Mouse (Mus musculus): ENCODE data around the gene Eea1. TPM values are rescaled to one million over a fixed set of nuclear protein-coding genes. Genes with fewer than 3 reads are reported as not detected.
A peak's percentile ranks its signal among the peaks of the same experiment; 100 is the strongest.

The Eea1 gene
- polyA plus RNA-seq, 1 experiment from 2014 or later, result 24.4 TPM

GRCm38 (mm10) chr10:95956629-95957028 lies 16.2 kb downstream of the Eea1 start:
- Histone ChIP-seq H3K4me2 (no peak overlapping the region), H3K36me3 (no peaks in the 10 kb centered on the region), H3K27ac (no peak overlapping the region), H3K9me3 (no peaks in the 10 kb centered on the region), H3K27me3 (no peaks in the 10 kb centered on the region), H3K9ac (no peak overlapping the region), H3K4me3 (no peak overlapping the region), H3K4me1 (peaks cover 8% of the 10 kb centered on the region; the same call in 1 of the 2 replicates)
- WGBS, result 88% methylated on average over 2 of the region's 2 CpGs
- ATAC-seq (ENCODE audit: insufficient number of reproducible peaks, low FRiP score, low TSS enrichment, low read depth), result no peak

GRCm38 (mm10) chr10:95957574-95957973 lies 17.1 kb downstream of the Eea1 start:
- no peak overlapping the region for H3K4me3 ChIP-seq
- peak overlapping the region; percentile 22; the same call in 1 of the 2 replicates for H3K27ac ChIP-seq
- H3K36me3 ChIP-seq, result no peaks in the 10 kb centered on the region
- no peak for ATAC-seq (ENCODE audit: insufficient number of reproducible peaks, low FRiP score, low TSS enrichment, low read depth)
- H3K4me2 ChIP-seq, result no peak overlapping the region
- peaks cover 8% of the 10 kb centered on the region; the same call in 1 of the 2 replicates for H3K4me1 ChIP-seq
- H3K9ac ChIP-seq, result no peak overlapping the region
- WGBS, result 32% methylated on average over 1 of the region's 1 CpGs
- H3K27me3 ChIP-seq, result no peaks in the 10 kb centered on the region
- H3K9me3 ChIP-seq, result no peaks in the 10 kb centered on the region

GRCm38 (mm10) chr10:95964679-95965078 lies 24.2 kb downstream of the Eea1 start:
- H3K4me1 ChIP-seq, result no peaks in the 10 kb centered on the region
- no peak overlapping the region for H3K9ac ChIP-seq
- H3K27ac ChIP-seq, result no peak overlapping the region
- H3K4me3 ChIP-seq, result no peak overlapping the region
- no peaks in the 10 kb centered on the region for H3K36me3 ChIP-seq
- 67% methylated on average over 1 of the region's 1 CpGs for WGBS
- no peaks in the 10 kb centered on the region for H3K9me3 ChIP-seq
- no peaks in the 10 kb centered on the region for H3K27me3 ChIP-seq
- ATAC-seq (ENCODE audit: insufficient number of reproducible peaks, low FRiP score, low TSS enrichment, low read depth), result no peak
- no peak overlapping the region for H3K4me2 ChIP-seq

GRCm38 (mm10) chr10:95969694-95970093 lies 29.2 kb downstream of the Eea1 start:
- 91% methylated on average over 1 of the region's 1 CpGs for WGBS
- Histone ChIP-seq H3K4me3 (no peak overlapping the region), H3K27me3 (no peaks in the 10 kb centered on the region), H3K4me1 (no peaks in the 10 kb centered on the region), H3K36me3 (peaks cover 3% of the 10 kb centered on the region; the same call in 1 of the 2 replicates), H3K9me3 (no peaks in the 10 kb centered on the region), H3K9ac (no peak overlapping the region), H3K27ac (no peak overlapping the region), H3K4me2 (no peak overlapping the region)
- ATAC-seq (ENCODE audit: insufficient number of reproducible peaks, low FRiP score, low TSS enrichment, low read depth), result no peak; the same call in 1 of the 2 replicates

GRCm38 (mm10) chr10:95970744-95971212 lies 30.3 kb downstream of the Eea1 start:
- Histone ChIP-seq H3K27ac (no peak overlapping the region), H3K9ac (no peak overlapping the region), H3K4me2 (no peak overlapping the region), H3K9me3 (no peaks in the 10 kb centered on the region), H3K36me3 (peaks cover 12% of the 10 kb centered on the region; the same call in 1 of the 2 replicates), H3K4me3 (no peak overlapping the region), H3K4me1 (no peaks in the 10 kb centered on the region), H3K27me3 (no peaks in the 10 kb centered on the region)
- WGBS, result 83% methylated on average over 3 of the region's 3 CpGs
- no peak for ATAC-seq (ENCODE audit: insufficient number of reproducible peaks, low FRiP score, low TSS enrichment, low read depth)

- no peak overlapping the region for H3K4me3 ChIP-seq
- no peak for ATAC-seq (ENCODE audit: insufficient number of reproducible peaks, low FRiP score, low TSS enrichment, low read depth)
- peaks cover 12% of the 10 kb centered on the region; the same call in 1 of the 2 replicates for H3K36me3 ChIP-seq
- H3K4me1 ChIP-seq, result no peaks in the 10 kb centered on the region
- no peaks in the 10 kb centered on the region for H3K27me3 ChIP-seq
- H3K4me2 ChIP-seq, result no peak overlapping the region
- no peak overlapping the region for H3K9ac ChIP-seq
- H3K9me3 ChIP-seq, result no peaks in the 10 kb centered on the region
- 87% methylated on average over 4 of the region's 4 CpGs for WGBS
- H3K27ac ChIP-seq, result no peak overlapping the region
Observed at GRCm38 (mm10) chr10:95971341-95971740, 30.9 kb downstream of the Eea1 start.

GRCm38 (mm10) chr10:95971942-95972341 lies 31.5 kb downstream of the Eea1 start:
- Histone ChIP-seq H3K36me3 (peaks cover 14% of the 10 kb centered on the region; the same call in 1 of the 2 replicates), H3K4me1 (no peaks in the 10 kb centered on the region), H3K4me2 (no peak overlapping the region), H3K4me3 (no peak overlapping the region), H3K9me3 (no peaks in the 10 kb centered on the region), H3K27me3 (no peaks in the 10 kb centered on the region), H3K27ac (no peak overlapping the region), H3K9ac (no peak overlapping the region)
- 78% methylated on average over 3 of the region's 3 CpGs for WGBS
- no peak for ATAC-seq (ENCODE audit: insufficient number of reproducible peaks, low FRiP score, low TSS enrichment, low read depth)

GRCm38 (mm10) chr10:95974462-95974861 lies 34.0 kb downstream of the Eea1 start:
- Histone ChIP-seq H3K4me3 (no peak overlapping the region), H3K27me3 (no peaks in the 10 kb centered on the region), H3K36me3 (peaks cover 20% of the 10 kb centered on the region; the same call in 1 of the 2 replicates), H3K4me2 (no peak overlapping the region), H3K27ac (no peak overlapping the region), H3K9me3 (no peaks in the 10 kb centered on the region), H3K9ac (no peak overlapping the region), H3K4me1 (no peaks in the 10 kb centered on the region)
- ATAC-seq (ENCODE audit: insufficient number of reproducible peaks, low FRiP score, low TSS enrichment, low read depth), result no peak
- 95% methylated on average over 3 of the region's 3 CpGs for WGBS

GRCm38 (mm10) chr10:95976798-95977197 lies 36.3 kb downstream of the Eea1 start:
- no peak for ATAC-seq (ENCODE audit: insufficient number of reproducible peaks, low FRiP score, low TSS enrichment, low read depth)
- no peaks in the 10 kb centered on the region for H3K9me3 ChIP-seq
- H3K9ac ChIP-seq, result no peak overlapping the region
- no peak overlapping the region for H3K27ac ChIP-seq
- H3K27me3 ChIP-seq, result no peaks in the 10 kb centered on the region
- 93% methylated on average over 2 of the region's 2 CpGs for WGBS
- H3K4me2 ChIP-seq, result no peak overlapping the region
- H3K36me3 ChIP-seq, result peaks cover 20% of the 10 kb centered on the region; the same call in 1 of the 2 replicates
- H3K4me1 ChIP-seq, result no peaks in the 10 kb centered on the region
- no peak overlapping the region for H3K4me3 ChIP-seq

- Histone ChIP-seq H3K4me1 (no peaks in the 10 kb centered on the region), H3K27ac (no peak overlapping the region), H3K9ac (no peak overlapping the region), H3K27me3 (no peaks in the 10 kb centered on the region), H3K4me3 (no peak overlapping the region), H3K36me3 (0 out of 2 replicates have a peak, but pooled peaks cover 4% of the 10 kb centered on the region), H3K9me3 (no peaks in the 10 kb centered on the region), H3K4me2 (no peak overlapping the region)
- ATAC-seq (ENCODE audit: insufficient number of reproducible peaks, low FRiP score, low TSS enrichment, low read depth), result no peak
- 78% methylated on average over 1 of the region's 1 CpGs for WGBS
Observed at GRCm38 (mm10) chr10:95989731-95990130, 49.3 kb downstream of the Eea1 start.

- H3K4me3 ChIP-seq, result no peak overlapping the region
- H3K36me3 ChIP-seq, result 0 out of 2 replicates have a peak, but pooled peaks cover 4% of the 10 kb centered on the region
- no peak overlapping the region for H3K27ac ChIP-seq
- no peaks in the 10 kb centered on the region for H3K4me1 ChIP-seq
- ATAC-seq (ENCODE audit: insufficient number of reproducible peaks, low FRiP score, low TSS enrichment, low read depth), result no peak
- no peaks in the 10 kb centered on the region for H3K27me3 ChIP-seq
- H3K4me2 ChIP-seq, result no peak overlapping the region
- H3K9ac ChIP-seq, result no peak overlapping the region
- H3K9me3 ChIP-seq, result no peaks in the 10 kb centered on the region
- 78% methylated on average over 1 of the region's 1 CpGs for WGBS
Observed at GRCm38 (mm10) chr10:95991176-95991575, 50.7 kb downstream of the Eea1 start.

GRCm38 (mm10) chr10:96000904-96001303 lies 60.5 kb downstream of the Eea1 start:
- Histone ChIP-seq H3K9ac (no peak overlapping the region), H3K4me3 (no peak overlapping the region), H3K27me3 (no peaks in the 10 kb centered on the region), H3K9me3 (no peaks in the 10 kb centered on the region), H3K4me2 (no peak overlapping the region), H3K27ac (no peak overlapping the region), H3K4me1 (no peaks in the 10 kb centered on the region), H3K36me3 (peaks cover 5% of the 10 kb centered on the region; the same call in 1 of the 2 replicates)
- no peak for ATAC-seq (ENCODE audit: insufficient number of reproducible peaks, low FRiP score, low TSS enrichment, low read depth)
- WGBS, result 74% methylated on average over 5 of the region's 5 CpGs

- Histone ChIP-seq H3K4me1 (no peaks in the 10 kb centered on the region), H3K36me3 (peaks cover 45% of the 10 kb centered on the region), H3K4me3 (no peak overlapping the region), H3K9ac (no peak overlapping the region), H3K27ac (no peak overlapping the region), H3K27me3 (no peaks in the 10 kb centered on the region), H3K4me2 (no peak overlapping the region), H3K9me3 (no peaks in the 10 kb centered on the region)
- no peak for ATAC-seq (ENCODE audit: insufficient number of reproducible peaks, low FRiP score, low TSS enrichment, low read depth)
Observed at GRCm38 (mm10) chr10:96015738-96016137, 75.3 kb downstream of the Eea1 start.
